Mouse (Mus musculus) spleen, adult 2 months (tissue): ENCODE measurements around the gene Cfl1. TPM values are rescaled to one million over a fixed set of nuclear protein-coding genes. Genes with fewer than 3 reads are reported as not detected.

Experiments used
- DNase-seq, 2 experiments: peaks; one replicate each; pipeline versions ENCODE4 v3.0.0 to v3.0.0-alpha.2; 2012 to 2021; ENCODE audit warnings: low spot score in 2 of 2, low read depth in 1 of 2
- H3K27ac ChIP-seq: fragments of 200-500 bp; 2 replicates; pipeline ENCODE4 v1.5.1; 2012; ENCODE audit warnings: low read length, inconsistent platforms; ENCODE audit not compliant: insufficient read depth
- H3K27me3 ChIP-seq: fragments of 200-500 bp; 2 replicates; pipeline ENCODE4 v1.6.1; 2012; ENCODE audit warnings: mild to moderate bottlenecking, moderate library complexity, low read length, inconsistent platforms; ENCODE audit not compliant: control insufficient read depth, insufficient read depth
- H3K36me3 ChIP-seq: fragments of 200-500 bp; 2 replicates; pipeline ENCODE4 v1.6.1; 2012; ENCODE audit warnings: mild to moderate bottlenecking, low read length, inconsistent platforms; ENCODE audit not compliant: control insufficient read depth, insufficient read depth
- H3K4me1 ChIP-seq: fragments of 200-500 bp; 2 replicates; pipeline ENCODE4 v1.6.1; 2011; ENCODE audit warnings: inconsistent platforms; ENCODE audit not compliant: control insufficient read depth, insufficient read depth, insufficient read length
- H3K4me3 ChIP-seq: fragments of 200-500 bp; 2 replicates; pipeline ENCODE4 v1.5.1; 2011; ENCODE audit warnings: mild to moderate bottlenecking, inconsistent platforms; ENCODE audit not compliant: insufficient read depth, insufficient read length; ENCODE audit errors: extremely low read depth
- CTCF ChIP-seq: fragments of 200-500 bp; IDR thresholded peaks from 2 replicates; pipeline ENCODE4 v1.5.1; 2011; ENCODE audit warnings: mild to moderate bottlenecking, inconsistent platforms; ENCODE audit not compliant: insufficient read depth, insufficient read length, insufficient replicate concordance; ENCODE audit errors: extremely low read depth
- POLR2A ChIP-seq: fragments of 200-500 bp; IDR thresholded peaks from 2 replicates; pipeline ENCODE4 v1.6.1; 2011; ENCODE audit warnings: low read depth, low read length, inconsistent platforms
- WGBS: fragments of 180-500 bp; shearing (Covaris S2); methylation state at CpG from one replicate; pipeline ENCODE4 v1.1.7; 2018; 5-methylcytosine and 5-hydroxymethylcytosine counted together
- polyA plus RNA-seq: library from polyadenylated mRNA; depleted of rRNA; stranded (reverse); fragments of >200 nt; gene quantifications from 2 replicates; pipeline ENCODE4 v1.2.3, GENCODE M21; 2012

Cfl1 gene
- polyA plus RNA-seq, 1 experiment = 427 TPM

DNA sequence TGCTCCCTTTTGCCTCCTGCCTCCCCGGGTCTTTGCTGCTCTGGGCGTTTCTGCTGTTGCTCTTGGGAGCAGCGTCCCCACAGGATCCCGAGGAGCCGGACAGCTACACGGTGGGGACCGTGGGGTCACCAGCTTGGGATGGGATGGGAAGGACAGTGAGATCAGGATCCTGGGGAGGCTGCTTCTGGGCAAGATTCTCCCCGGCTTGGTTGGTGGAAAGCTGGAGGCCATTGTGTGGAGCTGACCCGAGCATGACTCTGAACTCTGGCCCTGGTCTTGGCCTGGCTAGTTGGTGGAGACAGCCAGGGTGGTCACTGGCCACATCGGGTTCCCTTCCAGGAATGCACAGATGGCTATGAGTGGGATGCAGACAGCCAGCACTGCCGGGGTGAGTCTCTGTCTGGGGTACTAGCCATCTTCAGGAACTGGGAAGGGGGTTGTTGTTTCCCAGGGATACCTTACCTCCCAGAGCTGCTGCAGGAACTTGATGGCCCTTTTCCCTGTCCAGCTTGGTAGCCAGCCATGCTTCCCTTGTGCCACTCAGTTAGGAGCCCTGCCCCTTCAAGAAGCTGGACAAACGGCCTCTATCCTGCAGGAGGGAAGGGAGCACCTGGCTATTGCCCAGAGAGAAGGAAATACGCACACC lies 15.1 kb upstream of the Cfl1 start:
- DNase-seq = no peak
- H3K4me1 ChIP-seq = peaks cover 2% of the 10 kb centered on the region
- WGBS = 74% methylated on average over 13 of the region's 13 CpGs
- H3K27me3 ChIP-seq = peaks cover 13% of the 10 kb centered on the region
- H3K27ac ChIP-seq = no peak overlapping the region; the same call in 1 of the 2 replicates
- peak overlapping the region; percentile 38; the same call in 1 of the 2 replicates for H3K4me3 ChIP-seq
- TF ChIP-seq CTCF (no peak), POLR2A (no peak)
- H3K36me3 ChIP-seq = no peaks in the 10 kb centered on the region

DNA sequence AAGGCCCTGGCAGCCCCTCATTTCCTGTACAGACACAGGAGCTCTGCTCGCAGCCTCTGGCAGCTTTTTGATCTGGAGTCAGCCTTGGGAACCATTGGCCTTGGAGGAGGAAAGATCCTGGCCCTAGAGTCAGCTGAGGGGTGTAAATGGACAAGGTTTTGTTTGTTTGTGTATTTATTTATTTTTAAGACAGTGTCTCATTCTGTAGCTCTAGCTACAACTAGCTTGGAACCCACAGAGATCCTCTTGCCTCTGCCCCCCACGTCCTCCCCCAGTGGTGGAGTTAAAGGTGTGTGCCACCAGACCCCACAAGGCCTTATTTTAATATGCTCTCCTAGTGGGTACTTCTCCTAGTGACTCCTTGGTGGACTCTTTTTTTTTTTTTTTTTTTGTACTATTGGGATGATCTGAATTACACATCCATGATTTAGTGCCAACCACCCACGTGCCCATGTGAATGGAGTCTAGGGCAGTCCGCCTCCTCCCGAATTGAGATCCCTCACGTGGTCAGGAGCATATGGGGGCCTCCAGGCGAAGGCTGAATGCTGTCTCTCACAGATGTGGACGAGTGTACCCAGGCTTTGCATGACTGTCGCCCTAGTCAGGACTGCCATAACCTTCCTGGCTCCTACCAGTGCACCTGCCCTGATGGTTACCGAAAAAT lies 13.1 kb upstream of the Cfl1 start:
- 83% methylated on average over 10 of the region's 10 CpGs for WGBS
- Histone ChIP-seq H3K4me3 (no peak overlapping the region), H3K4me1 (peaks cover 2% of the 10 kb centered on the region), H3K27me3 (peaks cover 13% of the 10 kb centered on the region), H3K27ac (no peak overlapping the region), H3K36me3 (no peaks in the 10 kb centered on the region)
- no peak for DNase-seq
- TF ChIP-seq CTCF (no peak), POLR2A (no peak)

DNA sequence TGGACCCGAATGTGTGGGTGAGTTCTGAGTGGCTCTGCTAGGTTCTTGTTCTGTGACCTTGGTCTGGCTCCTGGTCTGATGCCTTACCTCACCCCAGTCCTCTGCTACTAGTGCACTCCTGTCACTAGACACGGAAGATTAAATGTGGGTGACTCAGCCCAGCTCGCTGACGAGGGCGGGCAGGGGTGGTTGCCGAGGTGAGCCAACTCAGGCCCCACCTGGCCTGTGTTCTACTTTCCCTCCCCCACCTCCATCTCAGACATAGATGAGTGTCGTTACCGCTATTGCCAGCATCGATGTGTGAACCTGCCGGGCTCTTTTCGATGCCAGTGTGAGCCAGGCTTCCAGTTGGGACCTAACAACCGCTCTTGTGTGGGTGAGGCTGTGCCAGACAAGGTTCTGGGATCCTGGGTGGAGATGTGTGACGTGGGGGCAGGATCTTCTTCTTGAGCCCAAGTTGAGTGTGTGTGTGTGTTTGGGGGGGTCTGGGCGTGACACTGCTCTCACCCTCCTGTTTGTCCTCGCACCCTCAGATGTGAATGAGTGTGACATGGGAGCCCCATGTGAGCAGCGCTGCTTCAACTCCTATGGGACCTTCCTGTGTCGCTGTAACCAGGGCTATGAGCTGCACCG lies 12.5 kb upstream of the Cfl1 start:
- WGBS = 87% methylated on average over 18 of the region's 18 CpGs
- H3K4me1 ChIP-seq = peaks cover 2% of the 10 kb centered on the region
- H3K4me3 ChIP-seq = no peak overlapping the region
- no peak overlapping the region for H3K27ac ChIP-seq
- H3K27me3 ChIP-seq = peaks cover 13% of the 10 kb centered on the region
- TF ChIP-seq POLR2A (no peak), CTCF (no peak)
- peaks cover 4% of the 10 kb centered on the region for H3K36me3 ChIP-seq
- DNase-seq = no peak

DNA sequence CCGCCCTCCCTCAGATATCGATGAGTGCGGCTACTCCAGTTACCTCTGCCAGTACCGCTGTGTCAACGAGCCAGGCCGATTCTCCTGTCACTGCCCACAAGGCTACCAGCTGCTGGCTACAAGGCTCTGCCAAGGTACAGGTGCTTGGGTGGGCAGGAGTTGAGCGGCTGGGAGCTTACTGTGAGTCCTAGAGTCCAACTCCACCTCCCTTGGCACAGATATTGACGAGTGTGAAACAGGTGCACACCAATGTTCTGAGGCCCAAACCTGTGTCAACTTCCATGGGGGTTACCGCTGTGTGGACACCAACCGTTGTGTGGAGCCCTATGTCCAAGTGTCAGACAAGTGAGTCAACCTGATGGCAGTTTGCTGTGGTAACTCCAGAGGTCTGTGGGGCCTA lies 10.2 kb upstream of the Cfl1 start:
- no peak overlapping the region for H3K27ac ChIP-seq
- TF ChIP-seq POLR2A (no peak), CTCF (no peak)
- H3K4me1 ChIP-seq = no peaks in the 10 kb centered on the region; the same call in 1 of the 2 replicates
- H3K4me3 ChIP-seq = no peak overlapping the region
- peaks cover 17% of the 10 kb centered on the region for H3K36me3 ChIP-seq
- 87% methylated on average over 10 of the region's 10 CpGs for WGBS
- no peak for DNase-seq
- H3K27me3 ChIP-seq = peaks cover 4% of the 10 kb centered on the region; the same call in 1 of the 2 replicates

DNA sequence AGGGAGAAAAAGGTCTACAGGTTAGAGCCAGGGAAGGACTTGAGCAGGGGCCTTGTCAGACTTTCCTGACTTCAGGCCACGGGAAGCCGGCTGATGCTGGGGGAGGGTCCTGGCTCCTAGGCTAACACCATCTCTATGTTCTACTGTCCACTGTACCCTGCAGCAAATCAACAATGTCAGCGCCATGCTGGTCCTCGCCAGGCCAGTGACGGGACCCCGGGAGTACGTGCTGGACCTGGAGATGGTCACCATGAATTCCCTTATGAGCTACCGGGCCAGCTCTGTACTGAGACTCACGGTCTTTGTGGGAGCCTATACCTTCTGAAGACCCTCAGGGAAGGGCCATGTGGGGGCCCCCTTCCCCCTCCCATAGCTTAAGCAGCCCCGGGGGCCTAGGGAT lies 8.9 kb upstream of the Cfl1 start:
- no peak for DNase-seq
- TF ChIP-seq CTCF (no peak), POLR2A (no peak)
- Histone ChIP-seq H3K36me3 (peaks cover 24% of the 10 kb centered on the region), H3K4me3 (no peak overlapping the region), H3K27ac (no peak overlapping the region), H3K27me3 (no peaks in the 10 kb centered on the region), H3K4me1 (no peaks in the 10 kb centered on the region)
- 89% methylated on average over 10 of the region's 10 CpGs for WGBS

DNA sequence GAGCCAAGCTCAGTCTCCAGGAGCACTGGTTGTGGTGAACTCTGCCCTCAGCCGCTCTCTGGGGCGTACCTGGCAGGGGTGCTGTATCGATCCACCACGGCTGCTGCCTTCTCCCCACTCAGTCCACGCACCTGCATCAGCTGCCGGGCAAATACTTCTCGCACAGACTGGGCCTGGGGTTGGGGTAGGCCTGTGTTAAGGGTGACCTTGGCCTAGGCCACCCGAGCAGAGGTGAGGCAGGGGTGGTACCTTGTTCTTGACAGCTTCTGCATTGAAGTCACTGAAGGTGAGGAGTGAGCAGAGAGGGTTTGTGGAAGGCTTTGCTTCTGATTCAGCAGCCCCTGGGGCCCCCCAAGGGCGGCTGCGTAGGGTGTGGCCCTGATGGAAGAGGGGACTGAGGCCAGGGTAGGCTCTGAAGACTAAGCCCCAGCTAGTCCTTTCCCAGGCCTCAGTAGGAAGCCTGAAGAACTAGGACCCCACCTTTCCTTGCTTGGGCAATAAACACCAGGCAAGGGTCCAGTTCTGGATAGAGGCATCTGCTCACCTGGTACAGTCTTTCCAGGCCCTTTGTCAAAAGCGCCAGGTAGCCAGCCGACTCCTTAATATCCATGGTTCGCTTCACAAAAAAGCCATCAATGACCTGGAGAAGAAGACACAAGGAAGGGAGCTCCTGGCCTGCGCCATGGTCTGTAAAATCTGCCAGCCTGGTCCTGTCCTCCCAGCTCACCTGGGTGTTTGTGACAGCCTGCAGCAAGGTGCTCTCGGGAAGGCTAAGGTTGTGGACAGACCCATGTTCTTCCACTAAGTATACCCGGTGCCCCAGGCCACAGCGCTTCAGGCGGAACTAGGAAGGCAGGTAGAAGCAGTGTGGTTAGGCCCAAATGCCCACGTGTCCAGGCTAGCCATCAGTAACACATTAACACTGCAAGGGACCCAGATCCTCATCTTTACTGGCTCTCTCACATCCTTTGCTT lies 6.6 kb upstream of the Cfl1 start:
- Histone ChIP-seq H3K27ac (no peak overlapping the region), H3K36me3 (peaks cover 24% of the 10 kb centered on the region), H3K4me1 (peaks cover 8% of the 10 kb centered on the region; the same call in 1 of the 2 replicates), H3K4me3 (no peak overlapping the region), H3K27me3 (no peaks in the 10 kb centered on the region)
- no peak for DNase-seq
- 93% methylated on average over 19 of the region's 19 CpGs for WGBS
- no peak for TF ChIP-seq POLR2A
- no peak for TF ChIP-seq CTCF
